Mouse (Mus musculus): ENCODE data around the gene Olfr633. TPM values are rescaled to one million over a fixed set of nuclear protein-coding genes. Genes with fewer than 3 reads are reported as not detected.

The Olfr633 gene
- polyA plus RNA-seq (2021; fragmentation: Nextera tagmentation): not detected in 2 replicates
- long read RNA-seq, experiment 1: 0 reads
- long read RNA-seq, experiment 2: 0 reads

GRCm38 (mm10) chr7:103944137-103944536, at the start of gene Olfr633:
Gene Olfr633, plus strand, starts transcription at chr7:103944437.

GRCm38 (mm10) chr7:103903187-103903586, 41.0 kb upstream of the Olfr633 start, which contains the start of gene Olfr65:
Gene Olfr65, plus strand, starts transcription at chr7:103903487.

GRCm38 (mm10) chr7:103928525-103928924, 15.7 kb upstream of the Olfr633 start, which contains the start of gene Olfr631:
Gene Olfr631, plus strand, starts transcription at chr7:103928825.

GRCm38 (mm10) chr7:103934264-103934663, 10.0 kb upstream of the Olfr633 start, which contains the start of gene Olfr632:
Gene Olfr632, plus strand, starts transcription at chr7:103934347.

GRCm38 (mm10) chr7:103970852-103971251, 26.6 kb downstream of the Olfr633 start, which contains the start of gene Olfr635:
Gene Olfr635, plus strand, starts transcription at chr7:103971152.

GRCm38 (mm10) chr7:103998446-103998845, 54.2 kb downstream of the Olfr633 start, which contains the start of gene Olfr638:
Gene Olfr638, plus strand, starts transcription at chr7:103998746.

Other genes with a start within 250 kb of the Olfr633 start
- gene Olfr243, start 229.8 kb upstream of the Olfr633 start, polyA plus RNA-seq (2021; fragmentation: Nextera tagmentation): not detected in 2 replicates
- gene Olfr628, start 214.1 kb upstream of the Olfr633 start, polyA plus RNA-seq (2021; fragmentation: Nextera tagmentation): not detected in 2 replicates
- not detected in 2 replicates for gene Olfr629, start 199.5 kb upstream of the Olfr633 start, polyA plus RNA-seq (2021; fragmentation: Nextera tagmentation)
- not detected in 2 replicates for gene Olfr630, start 187.1 kb upstream of the Olfr633 start, polyA plus RNA-seq (2021; fragmentation: Nextera tagmentation)
- gene Olfr69, start 172.8 kb upstream of the Olfr633 start, polyA plus RNA-seq (2021; fragmentation: Nextera tagmentation): not detected in 2 replicates
- not detected in 2 replicates for gene Olfr68, start 164.7 kb upstream of the Olfr633 start, polyA plus RNA-seq (2021; fragmentation: Nextera tagmentation)
- gene Olfr67, start 152.6 kb upstream of the Olfr633 start, polyA plus RNA-seq (2021; fragmentation: Nextera tagmentation): not detected in 2 replicates
- gene Hbb-bt, start 130.4 kb upstream of the Olfr633 start, polyA plus RNA-seq (2021; fragmentation: Nextera tagmentation): 0.80 and 2.0 TPM in 2 replicates
- gene Hbb-bs, start 116.3 kb upstream of the Olfr633 start, polyA plus RNA-seq (2021; fragmentation: Nextera tagmentation): 6.5 and 12.6 TPM in 2 replicates
- gene Hbb-bh2, start 103.9 kb upstream of the Olfr633 start, polyA plus RNA-seq (2021; fragmentation: Nextera tagmentation): not detected in 2 replicates
- gene Hbb-bh1, start 101.3 kb upstream of the Olfr633 start, polyA plus RNA-seq (2021; fragmentation: Nextera tagmentation): not detected in 2 replicates
- not detected in 2 replicates for gene Hbb-y, start 91.2 kb upstream of the Olfr633 start, polyA plus RNA-seq (2021; fragmentation: Nextera tagmentation)
- not detected in 2 replicates for gene Olfr66, start 58.2 kb upstream of the Olfr633 start, polyA plus RNA-seq (2021; fragmentation: Nextera tagmentation)
- not detected in 2 replicates for gene Olfr64, start 50.0 kb upstream of the Olfr633 start, polyA plus RNA-seq (2021; fragmentation: Nextera tagmentation)
- gene Olfr65, start 41.0 kb upstream of the Olfr633 start, polyA plus RNA-seq (2021; fragmentation: Nextera tagmentation): not detected in 2 replicates
- not detected in 2 replicates for gene Olfr631, start 15.6 kb upstream of the Olfr633 start, polyA plus RNA-seq (2021; fragmentation: Nextera tagmentation)
- not detected in 2 replicates for gene Olfr632, start 10.1 kb upstream of the Olfr633 start, polyA plus RNA-seq (2021; fragmentation: Nextera tagmentation)
- not detected in 2 replicates for gene Olfr635, start 26.7 kb downstream of the Olfr633 start, polyA plus RNA-seq (2021; fragmentation: Nextera tagmentation)
- not detected in 2 replicates for gene Olfr638, start 54.3 kb downstream of the Olfr633 start, polyA plus RNA-seq (2021; fragmentation: Nextera tagmentation)
- not detected in 2 replicates for gene Olfr639, start 72.9 kb downstream of the Olfr633 start, polyA plus RNA-seq (2021; fragmentation: Nextera tagmentation)
- not detected in 2 replicates for gene Olfr640, start 81.1 kb downstream of the Olfr633 start, polyA plus RNA-seq (2021; fragmentation: Nextera tagmentation)
- gene Olfr641, start 91.0 kb downstream of the Olfr633 start, polyA plus RNA-seq (2021; fragmentation: Nextera tagmentation): not detected in 2 replicates
- gene Olfr642, start 108.2 kb downstream of the Olfr633 start, polyA plus RNA-seq (2021; fragmentation: Nextera tagmentation): not detected in 2 replicates
- gene 4930516K23Rik, start 117.0 kb downstream of the Olfr633 start, polyA plus RNA-seq (2021; fragmentation: Nextera tagmentation): not detected in 2 replicates
- gene Olfr644, start 127.4 kb downstream of the Olfr633 start, polyA plus RNA-seq (2021; fragmentation: Nextera tagmentation): not detected in 2 replicates
- gene Olfr645, start 141.0 kb downstream of the Olfr633 start, polyA plus RNA-seq (2021; fragmentation: Nextera tagmentation): not detected in 2 replicates
- not detected in 2 replicates for gene Olfr646, start 160.4 kb downstream of the Olfr633 start, polyA plus RNA-seq (2021; fragmentation: Nextera tagmentation)
- gene Ubqln5, start 185.4 kb downstream of the Olfr633 start, polyA plus RNA-seq (2021; fragmentation: Nextera tagmentation): not detected in 2 replicates
- not detected in 2 replicates for gene Olfr643, start 193.0 kb downstream of the Olfr633 start, polyA plus RNA-seq (2021; fragmentation: Nextera tagmentation)
- gene Ubqln3, start 198.8 kb downstream of the Olfr633 start, polyA plus RNA-seq (2021; fragmentation: Nextera tagmentation): not detected in 2 replicates
- gene Ubqlnl, start 206.1 kb downstream of the Olfr633 start, polyA plus RNA-seq (2021; fragmentation: Nextera tagmentation): not detected in 2 replicates
- not detected in 2 replicates for gene Olfm5, start 220.4 kb downstream of the Olfr633 start, polyA plus RNA-seq (2021; fragmentation: Nextera tagmentation)
- gene Olfr648, start 239.0 kb downstream of the Olfr633 start, polyA plus RNA-seq (2021; fragmentation: Nextera tagmentation): not detected in 2 replicates